Mouse (Mus musculus) induced T-regulatory cell, adult 2 months (primary cell): ENCODE measurements around the gene Mxd4.

Experiments used
- DNase-seq: peaks from one replicate; pipeline ENCODE4 v3.0.0-alpha.2; 2012; ENCODE audit warnings: low read depth

Mxd4 gene

DNA sequence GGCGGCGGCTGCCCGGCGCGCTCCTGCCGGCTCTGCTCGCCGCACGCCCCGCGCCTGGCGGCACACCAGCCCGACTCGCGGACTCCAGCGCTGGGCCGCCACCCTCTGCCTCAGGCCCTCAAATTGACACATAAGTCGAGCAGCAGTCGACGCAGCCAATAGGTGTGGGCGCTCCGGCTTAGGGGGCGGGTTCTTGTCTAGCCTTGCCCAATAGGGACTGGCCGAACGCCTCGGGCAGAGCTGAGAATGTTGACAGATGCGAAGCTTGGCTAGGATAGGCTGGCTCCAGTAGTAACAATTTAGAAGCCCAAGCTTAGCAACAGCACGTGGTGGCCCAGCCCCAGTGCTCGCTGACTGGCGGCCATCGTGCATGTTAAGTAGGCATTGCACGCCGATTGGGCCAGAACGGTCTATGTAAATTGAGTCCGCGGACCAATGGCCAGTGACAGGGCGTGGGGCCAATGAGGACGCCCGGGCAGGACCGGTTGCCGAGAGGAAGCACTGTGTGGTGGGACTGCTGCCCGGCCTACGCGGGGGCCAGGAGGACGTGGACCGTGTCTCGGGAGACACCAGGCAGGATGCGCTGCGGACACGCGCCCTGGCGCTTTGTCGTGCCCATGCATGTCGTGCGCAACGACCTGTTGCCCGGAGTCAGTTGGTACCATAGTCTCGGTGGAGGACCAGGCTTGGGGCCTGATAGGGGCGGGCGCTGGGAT lies at the start of gene Mxd4:
Gene Mxd4, minus strand, starts transcription at position 120 of the 716 bp plus-strand sequence.
- DNase-seq, result peak; percentile 98

DNA sequence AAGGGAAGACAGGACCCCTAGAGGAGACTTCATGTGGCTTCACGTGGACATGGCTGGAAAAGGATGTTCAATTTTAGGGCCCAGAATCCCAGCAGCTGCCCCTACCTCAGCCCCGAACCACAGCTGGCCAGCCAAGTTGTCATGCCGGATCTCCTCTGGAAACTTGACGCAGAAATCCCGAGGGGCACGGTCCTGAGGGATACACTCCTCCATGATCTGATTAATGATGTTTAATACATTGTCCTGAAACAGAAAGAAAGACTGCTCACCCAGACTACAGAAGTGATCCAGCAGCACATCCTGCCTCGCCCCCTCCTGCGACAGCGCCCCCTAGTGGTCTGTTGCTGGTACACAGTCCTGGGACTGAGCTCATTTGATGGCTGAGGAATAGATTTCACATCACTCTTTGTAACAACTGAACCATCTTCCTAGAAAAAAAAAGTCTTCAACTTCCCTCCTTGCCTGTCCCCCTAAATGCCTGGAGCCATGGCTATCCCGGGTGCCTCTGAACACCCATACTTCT lies 48.4 kb upstream of the Mxd4 start:
- DNase-seq, result peak; percentile 85

- DNase-seq, result no peak
Measured at GRCm38 (mm10) chr5:34235056-34235455, 47.5 kb upstream of the Mxd4 start.

DNA sequence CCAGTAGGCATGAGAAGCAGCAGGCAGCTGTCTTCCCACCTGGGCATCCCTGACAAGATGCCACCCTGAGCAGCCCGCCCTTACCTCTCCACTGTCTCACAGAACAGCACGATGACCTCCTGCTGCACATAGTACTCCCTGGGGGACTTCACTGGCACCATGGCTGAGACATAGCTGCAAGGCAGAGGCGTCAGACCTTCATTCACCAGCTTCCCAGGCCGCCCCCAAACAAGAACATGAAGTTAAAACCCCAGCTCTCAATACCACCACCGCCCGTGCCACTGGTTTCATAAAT lies 45.6 kb upstream of the Mxd4 start:
- no peak for DNase-seq

GRCm38 (mm10) chr5:34232481-34233220 lies 45.1 kb upstream of the Mxd4 start:
- DNase-seq, result peak; percentile 44

DNA sequence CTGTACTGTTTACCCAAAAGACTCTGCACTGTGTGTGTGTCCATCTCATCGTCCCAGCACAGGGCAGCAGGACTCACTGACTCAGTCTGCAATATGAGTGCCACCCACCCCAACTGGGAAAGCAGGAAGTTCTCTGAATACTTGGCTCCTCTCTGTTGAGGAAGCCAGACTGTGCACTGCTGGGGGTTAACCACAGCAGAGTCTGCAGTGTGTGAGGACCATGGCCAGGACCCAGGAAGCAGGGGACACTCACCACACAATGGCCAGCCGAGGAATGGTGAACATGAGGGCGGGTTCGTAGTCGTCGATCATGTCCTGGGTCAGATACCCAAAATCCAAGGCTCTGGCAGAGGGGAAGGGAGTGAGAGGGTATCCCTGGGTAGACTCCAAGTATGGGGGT lies 44.4 kb upstream of the Mxd4 start:
- DNase-seq, result no peak

- peak; percentile 50 for DNase-seq
Measured at GRCm38 (mm10) chr5:34230599-34231485, 43.3 kb upstream of the Mxd4 start.

DNA sequence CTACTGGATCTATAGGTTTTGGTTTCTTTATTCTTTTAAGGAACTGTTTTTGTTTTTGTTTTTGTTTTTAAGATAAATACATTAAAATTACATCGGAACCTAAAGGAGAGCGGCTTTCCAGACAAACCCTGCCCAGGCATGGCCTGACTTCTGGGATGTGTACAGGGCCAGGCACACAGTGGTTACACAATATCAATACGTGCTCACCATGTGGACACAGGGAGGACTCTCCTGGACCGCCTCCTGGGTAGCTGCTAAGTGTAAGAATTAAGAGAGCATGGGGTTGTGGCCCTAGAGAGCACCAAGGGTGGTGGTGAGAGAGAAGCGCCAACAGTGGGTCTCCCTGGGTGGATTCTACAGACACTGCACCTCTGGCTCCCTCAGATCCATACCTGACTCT lies 42.0 kb upstream of the Mxd4 start:
- no peak for DNase-seq

GRCm38 (mm10) chr5:34225516-34225915 lies 38.0 kb upstream of the Mxd4 start:
- no peak for DNase-seq

- no peak for DNase-seq
Measured at GRCm38 (mm10) chr5:34224515-34224914, 37.0 kb upstream of the Mxd4 start.

DNA sequence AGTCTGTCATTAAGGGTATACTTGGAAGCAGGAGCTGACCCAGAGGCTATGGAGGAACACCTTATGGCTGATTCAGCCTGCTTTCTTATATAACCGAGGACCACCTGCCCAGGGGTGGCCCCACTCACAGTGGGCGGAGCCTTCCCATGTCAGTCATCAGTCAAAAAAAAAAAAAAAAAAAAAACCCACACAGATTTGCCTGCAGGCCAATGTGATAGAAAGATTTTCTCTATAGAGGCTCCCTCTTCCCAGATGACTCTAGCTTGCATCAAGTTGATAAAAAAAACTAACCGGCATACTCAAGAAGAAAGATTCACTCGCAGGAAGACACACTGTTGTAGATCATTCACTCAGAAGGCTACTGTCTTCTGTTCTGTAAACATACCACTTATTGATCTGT lies 32.5 kb upstream of the Mxd4 start:
- DNase-seq, result no peak

- DNase-seq, result no peak
Measured at GRCm38 (mm10) chr5:34218672-34219071, 31.2 kb upstream of the Mxd4 start.

DNA sequence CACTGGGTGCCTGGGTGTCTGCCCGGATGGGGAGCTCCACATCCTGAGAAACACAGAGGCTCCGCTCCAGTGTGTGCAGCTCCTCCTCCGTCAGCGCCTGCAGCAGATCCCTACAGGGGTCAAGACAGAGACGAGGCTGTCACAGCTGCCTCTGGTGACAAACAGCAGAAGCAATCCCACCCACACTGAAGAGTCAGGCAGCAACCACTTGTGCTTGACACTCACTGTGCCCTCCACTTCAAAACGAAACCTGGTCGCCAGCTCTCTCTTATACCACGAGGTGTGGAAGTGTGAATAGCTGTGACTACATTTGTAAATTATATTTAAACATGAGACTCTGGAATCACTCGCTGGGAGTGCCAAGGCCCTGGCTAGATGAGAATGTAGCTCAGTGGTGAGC lies 30.2 kb upstream of the Mxd4 start:
- no peak for DNase-seq

DNA sequence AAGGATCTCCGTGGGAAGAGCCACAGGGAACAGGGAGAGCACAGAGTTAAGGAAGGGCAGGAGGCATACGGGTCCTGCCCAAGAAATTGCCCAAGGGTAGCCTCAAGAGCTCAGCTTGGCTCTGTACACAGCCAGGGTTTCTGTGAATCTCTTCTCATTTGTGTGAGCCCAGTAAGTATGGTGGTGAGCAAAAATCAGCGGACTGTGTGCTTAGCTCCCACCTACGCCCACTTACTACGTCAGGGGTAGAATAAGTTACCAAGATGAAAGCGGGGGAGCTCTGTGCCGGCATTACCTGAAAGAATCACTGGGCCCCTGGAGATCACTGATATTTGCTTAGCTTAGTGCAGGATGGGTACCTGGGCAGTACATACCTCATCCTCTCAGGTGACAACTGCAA lies 28.5 kb upstream of the Mxd4 start:
- no peak for DNase-seq

DNA sequence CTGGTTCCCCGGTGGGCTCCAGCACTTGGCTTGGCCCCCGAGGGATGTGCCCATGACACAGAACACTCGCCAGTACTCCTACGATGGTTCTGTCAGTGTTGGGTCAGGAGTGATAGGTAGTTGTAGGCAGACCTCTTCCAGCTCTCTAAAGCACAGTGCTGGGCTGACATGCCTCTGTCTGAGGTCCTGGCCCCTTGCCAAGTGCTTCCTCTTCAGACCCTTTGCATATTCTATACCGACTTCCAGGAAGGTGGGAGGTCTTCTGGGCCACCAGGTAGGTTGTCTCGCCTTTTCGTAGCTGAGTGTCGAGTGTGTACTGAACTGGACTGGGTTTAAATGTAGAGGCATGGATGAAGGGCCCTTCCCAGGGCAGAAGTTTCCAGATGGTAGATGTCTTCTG lies 26.1 kb upstream of the Mxd4 start:
- DNase-seq, result no peak

DNA sequence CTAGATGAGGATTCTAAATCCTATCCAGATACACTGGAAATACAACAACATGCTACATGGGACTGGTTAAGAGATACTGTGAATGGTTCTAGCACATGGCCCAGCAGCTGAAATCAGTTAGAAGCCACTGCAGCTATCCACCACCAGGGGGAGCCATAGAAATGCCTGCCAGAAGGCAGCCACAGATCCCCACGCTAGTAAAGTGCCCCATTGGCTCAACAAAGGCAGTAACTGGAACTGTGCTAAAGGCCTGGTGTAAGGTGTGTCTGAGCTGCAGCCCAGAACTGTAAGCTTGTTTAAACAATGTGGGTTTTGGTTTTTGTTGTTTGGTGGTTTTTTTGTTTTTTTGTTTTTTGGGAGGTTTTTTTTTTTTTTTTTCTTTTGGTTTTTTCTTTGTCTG lies 22.8 kb upstream of the Mxd4 start:
- DNase-seq, result peak; percentile 91

- DNase-seq, result no peak
Measured at GRCm38 (mm10) chr5:34207503-34207902, 20.0 kb upstream of the Mxd4 start.

DNA sequence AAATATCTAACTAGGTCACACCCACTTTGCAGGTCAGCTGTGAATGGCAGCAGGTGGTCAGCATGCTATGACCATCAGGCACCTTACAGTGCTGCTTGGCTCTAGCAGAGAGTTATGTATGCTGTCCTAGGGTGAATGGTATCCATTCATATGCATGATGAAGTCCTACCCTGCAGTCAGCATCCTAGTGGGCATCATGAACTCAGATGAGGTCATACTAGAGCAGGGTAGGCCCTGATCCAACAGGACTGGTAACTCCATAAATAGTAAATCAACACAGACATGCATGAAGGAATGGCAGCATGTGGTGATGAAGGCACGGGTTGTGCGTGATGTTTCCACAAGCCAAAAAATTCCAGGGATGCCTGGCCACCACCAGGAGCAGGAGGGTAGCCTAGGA lies 18.3 kb upstream of the Mxd4 start:
- DNase-seq, result no peak

DNA sequence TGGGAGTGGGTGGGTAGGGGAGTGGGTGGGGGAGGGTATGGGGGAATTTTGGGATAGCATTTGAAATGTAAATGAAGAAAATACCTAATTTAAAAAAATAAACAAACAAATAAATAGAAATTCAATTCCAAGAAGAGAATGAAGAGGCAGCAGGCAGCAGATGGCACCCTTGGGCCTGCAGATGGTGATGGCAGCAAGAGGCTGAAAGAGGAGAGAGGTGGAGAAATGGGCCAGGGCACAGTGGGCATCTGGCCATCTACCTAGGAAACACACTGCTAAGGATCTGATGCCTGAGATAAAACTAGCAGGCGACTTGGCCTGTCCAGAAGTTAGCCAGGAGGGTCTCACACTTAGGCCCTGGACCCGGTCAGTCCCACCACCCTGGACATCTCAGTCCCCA lies 17.4 kb upstream of the Mxd4 start:
- DNase-seq, result no peak

GRCm38 (mm10) chr5:34202006-34202405 lies 14.5 kb upstream of the Mxd4 start:
- no peak for DNase-seq

- peak; percentile 59 for DNase-seq
Measured at GRCm38 (mm10) chr5:34201396-34201795, 13.9 kb upstream of the Mxd4 start.

GRCm38 (mm10) chr5:34198615-34199014 lies 11.1 kb upstream of the Mxd4 start:
- DNase-seq, result peak; percentile 60

- DNase-seq, result peak; percentile 41
Measured at GRCm38 (mm10) chr5:34197243-34197642, 9.7 kb upstream of the Mxd4 start.
